Mouse (Mus musculus) kidney, postnatal 36 days (tissue): Measurements from ENCODE around the gene Itpripl2.
A peak's percentile ranks its signal among the peaks of the same experiment; 100 is the strongest.

Source experiments
- DNase-seq, 2 experiments: peaks; one replicate each; pipeline ENCODE4 v3.0.0; 2021 to 2022; ENCODE audit warnings: mixed read lengths in 2 of 2

The Itpripl2 gene

DNA sequence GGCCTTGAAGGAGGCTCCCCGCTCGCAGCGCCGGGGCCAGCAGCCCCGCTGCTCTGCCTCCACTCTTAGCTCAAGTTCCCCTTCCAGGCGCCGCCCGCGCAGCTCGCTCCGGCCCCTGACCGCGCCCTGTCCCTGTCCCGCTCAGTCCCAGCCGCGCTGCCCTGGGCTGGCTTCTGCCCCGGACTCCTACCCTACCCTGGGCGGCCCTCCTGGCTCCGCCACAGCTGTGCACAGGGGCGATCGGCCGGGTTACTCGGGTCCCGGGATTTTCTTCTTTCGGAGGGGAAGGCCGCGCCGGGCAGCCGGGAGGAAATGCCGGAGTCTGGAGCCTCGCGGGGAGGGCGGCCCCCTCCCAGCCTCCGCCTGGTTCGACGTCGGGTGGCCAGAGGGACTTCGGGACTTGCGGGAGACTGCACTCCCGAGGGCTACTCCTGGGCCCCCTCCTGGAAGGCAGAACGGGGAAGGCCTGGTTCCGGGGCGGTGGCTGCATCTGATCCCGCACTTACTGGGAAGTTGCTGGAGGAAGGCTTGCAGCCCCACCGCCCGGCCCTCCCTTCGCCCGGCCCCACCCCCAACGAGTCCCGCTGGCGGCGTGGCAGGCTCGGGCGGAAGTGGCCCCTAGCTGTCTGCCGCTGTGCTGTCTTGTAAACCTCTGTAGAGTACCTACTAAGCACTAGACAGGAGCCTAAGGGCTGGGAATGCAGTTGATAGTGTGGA is at the start of gene Itpripl2:
Itpripl2 (minus strand) TSS at position 545 of the 717 bp plus-strand sequence.
- peak; percentile 81 to 86 for DNase-seq

- DNase-seq = no peak
Measured at GRCm38 (mm10) chr7:118535076-118535475, 43.3 kb upstream of the Itpripl2 start.

- no peak for DNase-seq
Measured at GRCm38 (mm10) chr7:118534326-118534725, 42.6 kb upstream of the Itpripl2 start.

DNA sequence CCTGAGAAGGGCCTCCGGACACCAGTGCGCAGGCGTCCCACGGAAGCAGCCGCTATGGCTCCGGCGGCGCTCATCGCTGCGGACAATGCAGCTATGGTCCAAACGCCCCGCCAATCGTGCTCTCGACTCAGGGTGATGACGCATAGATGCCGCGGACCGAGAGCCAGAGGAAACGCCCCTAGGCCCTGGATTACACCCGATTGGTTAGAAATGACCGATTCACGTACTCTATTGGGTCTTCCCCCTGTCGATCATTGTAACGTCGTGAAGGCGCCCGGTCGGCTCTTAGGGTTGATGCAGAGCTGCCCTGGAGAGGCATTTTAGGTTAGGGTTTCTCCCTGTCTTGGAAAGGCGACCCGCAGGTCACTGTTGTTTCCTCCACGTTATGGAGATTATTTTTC is 41.4 kb upstream of the Itpripl2 start, which contains the start of gene Coq7:
Coq7 (minus strand) TSS at position 179 of the 401 bp plus-strand sequence.
- DNase-seq = peak; percentile 95 to 98

DNA sequence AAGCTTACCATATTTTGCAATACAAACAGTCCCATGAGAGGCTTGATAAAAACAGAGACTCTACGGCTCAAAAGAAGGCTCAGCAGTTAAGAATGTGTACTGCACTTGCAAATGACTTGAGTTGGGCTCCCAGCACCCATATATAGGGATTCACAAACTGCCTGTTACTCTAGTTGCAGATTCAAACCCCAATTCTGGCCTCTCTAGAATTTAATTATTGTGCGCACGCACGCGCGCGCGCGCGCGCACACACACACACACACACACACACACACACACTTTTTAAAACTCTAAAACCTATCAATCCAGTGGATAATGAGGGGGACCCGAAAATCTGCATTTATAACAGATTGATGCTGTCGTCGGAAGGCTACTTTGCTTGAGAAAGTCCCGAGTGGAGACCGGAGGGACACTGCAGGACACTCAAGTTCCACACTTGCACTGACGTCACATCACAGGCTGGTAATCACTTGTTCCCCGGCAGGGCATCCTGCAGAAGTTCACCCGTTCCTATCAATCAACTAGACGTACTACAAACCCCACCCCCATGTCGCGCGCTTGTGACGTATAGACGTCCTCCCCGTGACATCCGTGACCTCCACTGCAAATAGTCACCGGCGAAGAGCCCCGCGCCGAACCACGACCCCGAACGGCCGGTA is 40.9 kb upstream of the Itpripl2 start:
- DNase-seq = peak; percentile 98 to 99

GRCm38 (mm10) chr7:118526967-118527366 is 35.2 kb upstream of the Itpripl2 start:
- no peak for DNase-seq

GRCm38 (mm10) chr7:118522077-118522476 is 30.3 kb upstream of the Itpripl2 start:
- DNase-seq = no peak

DNA sequence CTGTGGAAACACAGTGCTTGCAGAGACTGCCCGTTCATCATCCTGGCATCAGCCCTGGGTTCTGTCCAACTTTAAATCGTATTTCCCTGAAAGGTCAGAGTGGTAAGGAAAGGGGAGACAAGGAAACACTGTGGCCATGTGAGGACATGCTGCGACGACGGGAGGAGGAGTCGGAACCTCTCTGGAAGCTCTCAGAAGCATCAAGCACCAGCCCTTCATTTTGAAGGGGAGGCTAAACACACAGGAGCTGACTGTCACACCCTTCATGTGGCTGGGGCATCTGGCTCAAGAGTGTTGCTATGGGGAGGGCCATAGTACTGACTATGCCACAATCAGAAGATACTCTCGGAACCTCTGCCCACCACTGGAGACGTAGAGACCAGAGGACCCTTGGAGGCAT is 27.9 kb upstream of the Itpripl2 start:
- no peak for DNase-seq

DNA sequence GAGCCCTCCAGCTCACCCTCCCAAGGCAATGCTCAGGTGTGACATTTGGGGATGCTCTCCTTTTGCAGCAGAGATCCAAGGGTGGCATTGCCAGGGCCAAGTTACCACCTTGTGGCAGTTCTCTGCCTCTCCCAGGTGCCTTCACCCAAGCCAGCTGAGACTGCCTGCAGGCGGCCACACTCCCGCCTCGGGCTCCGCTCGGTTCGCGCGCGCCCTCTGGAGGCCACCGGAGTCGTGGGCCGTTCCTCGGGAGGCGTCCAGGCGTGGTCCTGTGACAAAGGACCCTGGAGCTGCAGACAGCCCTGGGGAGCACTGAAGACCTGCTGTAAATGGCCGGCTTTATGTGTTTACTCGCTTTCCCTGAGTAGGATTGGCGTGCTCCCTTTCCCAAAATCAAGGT is 26.9 kb upstream of the Itpripl2 start:
- DNase-seq = peak; percentile 72 to 93

GRCm38 (mm10) chr7:118517819-118518218 is 26.0 kb upstream of the Itpripl2 start:
- peak in 1 of 2 experiments; percentile 46 for DNase-seq

DNA sequence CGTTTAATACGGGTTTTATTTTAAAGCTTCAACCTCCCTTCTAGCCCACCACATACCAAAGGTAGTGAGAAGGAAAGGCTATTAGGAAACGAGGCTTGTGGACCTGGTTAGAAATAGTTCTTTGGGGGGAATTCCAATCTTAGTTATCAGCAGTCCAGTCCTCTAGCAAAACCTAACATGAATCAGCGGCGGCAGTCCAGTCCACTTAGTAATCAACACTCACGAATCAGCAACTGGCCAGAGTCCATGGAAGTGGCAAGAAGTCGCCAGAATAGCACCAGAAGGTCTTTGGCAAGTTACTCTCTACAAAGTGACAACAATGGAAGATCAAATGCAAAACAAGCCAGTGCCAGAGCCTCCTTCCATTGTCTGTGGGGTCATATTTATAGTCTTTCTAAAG is 16.8 kb upstream of the Itpripl2 start:
- DNase-seq = no peak

- no peak for DNase-seq
Measured at GRCm38 (mm10) chr7:118503844-118504243, 12.1 kb upstream of the Itpripl2 start.

GRCm38 (mm10) chr7:118502333-118502732 is 10.6 kb upstream of the Itpripl2 start:
- no peak for DNase-seq

DNA sequence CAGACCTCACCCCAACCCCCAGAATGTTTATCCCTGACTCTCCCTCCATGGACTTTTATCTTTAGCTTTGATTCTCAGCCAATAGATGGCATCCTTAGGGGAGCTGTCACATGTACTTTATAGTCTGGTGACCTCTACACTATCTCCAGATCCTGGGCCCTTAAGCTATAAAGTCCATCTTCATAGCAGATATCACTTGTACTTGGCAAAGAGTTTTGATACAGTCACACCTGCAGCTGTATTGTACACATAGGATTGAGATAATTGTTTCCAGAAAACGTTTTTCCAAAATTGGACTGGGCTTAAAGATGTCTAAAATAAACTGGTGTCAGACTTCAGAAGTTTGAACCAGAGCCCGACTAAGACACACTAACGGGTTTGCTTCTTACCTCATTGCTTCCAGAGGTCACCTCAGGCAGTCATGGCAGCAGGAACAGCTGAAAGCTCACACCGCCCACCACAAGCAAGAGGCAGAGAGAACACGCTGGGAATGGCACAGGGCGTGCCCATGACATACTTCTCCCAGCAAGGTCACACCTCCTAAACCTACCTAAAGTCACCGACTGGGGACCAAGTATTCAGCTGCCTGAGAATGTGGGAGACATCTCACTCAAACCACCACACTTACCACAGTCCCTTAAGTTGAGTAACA is 8.1 kb upstream of the Itpripl2 start:
- DNase-seq = no peak

DNA sequence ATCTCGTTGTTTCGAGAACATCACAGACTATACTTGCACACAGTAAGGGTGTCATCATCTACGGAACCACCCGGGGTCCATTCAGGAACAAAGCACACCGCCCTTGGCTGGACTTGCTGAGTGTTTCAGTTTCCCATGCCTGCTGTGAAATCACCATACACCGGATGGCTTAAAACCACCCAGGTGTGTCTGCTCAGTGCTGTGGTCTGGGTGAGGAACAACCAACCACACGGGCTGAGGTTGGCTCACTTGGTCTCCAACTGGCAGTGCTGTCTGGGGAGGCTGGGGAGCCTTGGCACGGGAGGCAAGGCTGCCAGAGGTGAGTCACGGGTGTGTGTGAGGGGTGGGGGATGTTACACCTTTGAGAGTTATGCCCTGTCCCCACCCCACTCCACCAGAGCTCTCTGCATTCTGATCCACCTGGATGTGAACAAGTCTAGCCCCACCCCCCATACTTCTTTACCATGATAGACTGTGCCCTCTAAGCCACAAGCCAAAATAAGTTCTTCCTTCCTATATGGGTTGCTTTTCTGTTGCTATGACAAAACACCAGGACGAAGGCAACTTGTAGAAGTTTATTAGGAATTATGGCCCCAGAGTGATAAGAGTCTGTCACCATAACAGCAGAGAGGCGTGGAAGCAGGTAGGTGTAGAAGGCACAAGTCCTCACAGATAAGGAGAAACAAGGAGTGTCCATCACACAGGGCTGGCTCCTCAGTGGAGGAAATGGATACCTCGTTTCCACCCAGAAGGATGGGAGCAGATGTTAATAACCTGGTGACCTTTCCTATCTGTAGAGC is 7.4 kb upstream of the Itpripl2 start:
- DNase-seq = no peak

- DNase-seq = no peak
Measured at GRCm38 (mm10) chr7:118494892-118495579, 3.3 kb upstream of the Itpripl2 start.

DNA sequence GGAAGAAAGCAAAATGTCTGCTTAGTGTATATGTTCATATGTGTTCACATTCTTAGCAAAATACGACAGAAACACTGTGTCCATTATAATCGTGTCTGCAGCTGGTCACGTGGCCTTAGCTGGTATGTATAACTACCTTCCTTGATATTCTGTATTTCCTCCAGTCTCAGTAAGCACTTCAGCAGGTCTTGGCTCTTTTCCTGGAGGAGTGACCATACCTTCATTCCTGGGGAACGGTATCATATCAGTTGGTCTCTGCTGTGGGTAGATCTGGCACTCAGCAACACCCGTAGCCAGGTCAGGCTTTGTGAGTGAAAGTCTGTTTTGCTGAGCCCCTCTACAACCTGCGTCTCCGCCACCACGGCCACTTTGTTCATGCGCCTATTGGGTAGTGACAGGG is 2.1 kb upstream of the Itpripl2 start:
- no peak for DNase-seq

DNA sequence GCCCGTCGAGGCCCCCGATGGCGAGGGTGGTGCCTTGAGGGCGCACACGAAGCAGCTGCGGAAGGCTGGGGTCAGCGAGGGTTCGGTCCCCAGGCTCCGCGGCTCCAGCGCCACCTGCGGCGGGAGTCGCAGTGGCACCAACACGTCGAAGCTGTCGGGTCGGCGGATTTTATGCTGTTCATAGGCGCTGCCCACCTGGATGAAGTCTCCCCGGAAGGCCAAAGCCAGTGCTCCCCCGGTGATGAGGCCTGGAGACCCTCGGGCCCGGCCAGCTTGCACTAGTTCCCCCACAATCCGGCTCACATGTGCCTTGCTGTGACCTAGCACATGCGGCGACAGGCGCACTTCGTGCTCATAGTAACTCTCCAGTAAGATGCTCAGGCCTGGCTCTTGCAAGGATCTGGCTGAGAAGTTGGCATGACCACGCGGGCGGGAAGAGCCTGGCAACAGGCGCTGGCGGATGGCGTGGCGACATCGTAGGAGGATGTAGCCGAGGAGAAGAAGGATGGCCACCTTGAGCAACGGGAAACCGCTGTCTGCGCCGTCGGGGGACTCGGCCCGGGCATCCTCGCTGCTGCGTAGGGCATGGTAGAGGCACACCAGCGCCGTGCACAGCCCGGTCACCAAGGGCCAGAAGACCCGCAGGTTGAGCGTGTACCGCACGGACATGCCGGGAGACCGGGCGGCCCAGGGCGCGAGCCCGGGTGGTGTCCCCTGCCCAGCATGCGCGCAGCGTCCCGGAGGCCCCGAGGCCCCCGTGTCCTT is 927 bp downstream of the Itpripl2 start:
- DNase-seq = peak in 1 of 2 experiments; percentile 47

DNA sequence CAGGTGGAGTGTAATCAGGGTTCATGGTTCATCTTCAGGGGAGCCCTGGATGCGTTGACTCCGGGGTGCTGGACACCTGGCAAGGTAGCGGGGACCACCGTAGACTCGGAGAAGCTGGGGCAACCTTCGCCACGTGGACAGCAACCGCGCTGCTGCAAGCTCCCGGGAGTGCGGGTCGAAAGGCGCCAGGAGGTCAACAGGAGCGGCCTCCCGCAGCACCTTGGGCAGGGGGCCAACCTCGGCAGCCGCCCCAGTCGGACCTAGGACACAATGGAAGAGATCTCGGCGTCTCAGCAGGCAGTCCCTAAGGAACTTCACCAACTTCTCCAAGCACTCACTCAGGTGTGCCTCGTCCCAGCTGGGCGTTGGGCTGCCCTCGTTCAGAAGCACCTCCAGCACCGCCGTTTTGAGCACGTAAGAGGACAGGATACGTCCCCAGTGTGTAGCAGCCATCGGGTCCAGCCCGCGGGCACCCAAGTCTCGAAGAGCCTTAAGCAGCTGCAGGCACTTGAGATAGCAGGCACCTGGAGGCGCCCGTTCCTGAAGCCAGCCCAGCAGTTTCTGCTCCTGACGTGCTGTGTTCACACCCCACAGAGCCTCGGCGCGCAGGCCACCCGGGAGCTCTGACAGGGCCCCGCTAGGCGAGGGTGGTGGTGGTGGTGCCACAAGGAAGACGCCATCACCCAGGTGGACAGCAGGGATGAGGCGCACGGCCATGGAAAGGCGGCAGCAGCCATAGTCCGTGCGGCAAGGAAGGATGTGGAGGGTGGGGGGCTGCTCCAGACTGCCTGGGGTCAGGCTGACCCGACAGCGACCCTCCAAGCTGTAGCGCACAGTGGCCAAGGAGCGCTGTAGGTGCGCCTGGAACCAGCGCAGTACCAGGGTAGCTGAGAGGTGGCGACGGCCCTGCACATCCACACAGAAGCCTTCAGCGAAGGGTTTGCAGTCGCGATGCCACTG is 1.8 kb downstream of the Itpripl2 start:
- DNase-seq = peak in 1 of 2 experiments; percentile 22

GRCm38 (mm10) chr7:118488060-118488664 is 3.6 kb downstream of the Itpripl2 start:
- DNase-seq = no peak
